Mouse (Mus musculus): ENCODE measurements around the gene 3830417A13Rik. TPM values are rescaled to one million over a fixed set of nuclear protein-coding genes. Genes with fewer than 3 reads are reported as not detected.

Gene 3830417A13Rik
- not detected in 2 replicates for polyA plus RNA-seq (2015; fragmentation: Nextera tagmentation; extraction: Ambion mirVana)

GRCm38 (mm10) chrX:64173248-64173647, at the start of gene 3830417A13Rik:
TSS of gene 3830417A13Rik (plus strand) at chrX:64173548.
- H3K4me1 ChIP-seq (replicated peaks) = no peaks in the 10 kb centered on the region
- H3K9ac ChIP-seq = no peak within 1 kb of the TSS
- H3K27me3 ChIP-seq = no peaks in the 10 kb centered on the region
- ATAC-seq (ENCODE audit: low FRiP score, low read depth) = no peak
- H3K27ac ChIP-seq (replicated peaks) = no peak within 1 kb of the TSS
- no peaks in the 10 kb centered on the region for H3K9me3 ChIP-seq
- H3K36me3 ChIP-seq = no peaks in the 10 kb centered on the region
- 86% methylated on average over 11 of the region's 11 CpGs for WGBS
- no peak within 1 kb of the TSS for H3K4me3 ChIP-seq
- no peak within 1 kb of the TSS for H3K4me2 ChIP-seq

GRCm38 (mm10) chrX:64152098-64152497, 21.2 kb upstream of the 3830417A13Rik start, which contains the start of gene Gm6760:
TSS of gene Gm6760 (minus strand) at chrX:64152198.
- Histone ChIP-seq H3K27ac (replicated peaks) (no peak within 1 kb of the TSS), H3K9ac (no peak within 1 kb of the TSS), H3K4me1 (replicated peaks) (no peaks in the 10 kb centered on the region), H3K9me3 (no peaks in the 10 kb centered on the region), H3K4me3 (no peak within 1 kb of the TSS), H3K4me2 (no peak within 1 kb of the TSS), H3K27me3 (no peaks in the 10 kb centered on the region), H3K36me3 (no peaks in the 10 kb centered on the region)
- no peak for ATAC-seq (ENCODE audit: low FRiP score, low read depth)
- WGBS = 82% methylated on average over 2 of the region's 2 CpGs

- Histone ChIP-seq H3K4me3 (no peak overlapping the region), H3K27ac (replicated peaks) (no peak overlapping the region), H3K9ac (no peak overlapping the region), H3K36me3 (no peaks in the 10 kb centered on the region), H3K4me2 (no peak overlapping the region), H3K27me3 (no peaks in the 10 kb centered on the region), H3K4me1 (replicated peaks) (no peaks in the 10 kb centered on the region), H3K9me3 (no peaks in the 10 kb centered on the region)
- ATAC-seq (ENCODE audit: low FRiP score, low read depth) = no peak
Observed at GRCm38 (mm10) chrX:64181246-64181645, 7.9 kb downstream of the 3830417A13Rik start.

Other genes starting within 250 kb of the 3830417A13Rik start
- gene Gm6760, start 21.4 kb upstream of the 3830417A13Rik start, polyA plus RNA-seq (2015; fragmentation: Nextera tagmentation; extraction: Ambion mirVana) = not detected in 2 replicates
- 21.0 TPM in 2 replicates for gene Slitrk4, start 103.4 kb downstream of the 3830417A13Rik start, polyA plus RNA-seq (2015; fragmentation: Nextera tagmentation; extraction: Ambion mirVana)

Measured in hindbrain, embryonic 15.5 days (tissue).